Mouse (Mus musculus): ENCODE measurements around the gene Zfand3. TPM values are rescaled to one million over a fixed set of nuclear protein-coding genes. Genes with fewer than 3 reads are reported as not detected.

The Zfand3 gene
- polyA plus RNA-seq, 1 experiment from 2014 or later, result 68.1 TPM

DNA sequence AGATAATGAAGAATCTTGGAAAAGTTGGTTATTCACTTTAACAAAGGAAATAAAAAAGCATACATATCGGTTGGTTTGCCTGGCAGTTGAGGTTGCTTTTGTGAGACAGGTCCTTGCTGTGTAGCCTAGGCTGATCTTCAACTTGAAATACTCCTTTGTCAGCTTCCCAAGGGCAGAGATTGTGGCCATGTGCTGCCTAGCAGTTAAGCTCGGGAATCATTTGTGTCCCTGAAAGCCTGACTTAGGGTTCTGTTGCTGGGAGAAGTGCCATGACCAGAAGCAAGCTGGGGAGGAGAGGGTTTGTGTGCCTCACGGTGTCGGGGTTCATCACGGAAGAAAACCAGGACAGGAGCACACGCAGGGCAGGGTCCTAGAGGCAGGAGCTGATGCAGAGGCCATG is 143.8 kb downstream of the Zfand3 start:
- Histone ChIP-seq H3K4me1 (peaks cover 37% of the 10 kb centered on the region), H3K27me3 (ENCODE audit: low read depth, poor library complexity, severe bottlenecking) (no peaks in the 10 kb centered on the region), H3K27ac (replicated peaks) (peak overlapping the region; percentile 33; the same call in 1 of the 2 replicates), H3K4me3 (no peak overlapping the region), H3K9me3 (replicated peaks) (no peaks in the 10 kb centered on the region), H3K36me3 (0 out of 2 replicates have a peak, but pooled peaks cover 6% of the 10 kb centered on the region)
- 84% methylated on average over 6 of the region's 6 CpGs for WGBS
- DNase-seq (ENCODE audit: low spot score), result no peak

DNA sequence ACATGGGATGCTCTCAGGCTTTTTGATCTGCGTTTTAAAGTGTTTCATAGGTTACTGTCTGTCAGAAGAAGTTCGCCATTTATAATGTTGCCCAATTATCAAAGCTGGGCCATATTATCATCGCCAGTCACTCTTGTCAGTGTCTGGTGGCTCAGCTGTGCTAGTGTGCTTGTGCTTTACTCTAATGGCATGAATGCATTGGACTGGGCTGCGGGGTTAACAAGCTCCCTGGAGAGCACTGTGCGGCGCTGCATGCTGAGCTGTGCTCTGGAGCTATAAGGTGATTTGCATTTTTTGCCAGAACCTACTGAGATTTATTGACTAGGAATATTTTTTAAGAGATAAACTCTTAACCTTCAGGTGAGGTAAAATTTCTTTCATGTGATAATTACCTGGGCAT is 145.4 kb downstream of the Zfand3 start:
- H3K27me3 ChIP-seq (ENCODE audit: low read depth, poor library complexity, severe bottlenecking), result no peaks in the 10 kb centered on the region
- DNase-seq (ENCODE audit: low spot score), result no peak
- 0 out of 2 replicates have a peak, but pooled peaks cover 8% of the 10 kb centered on the region for H3K36me3 ChIP-seq
- H3K27ac ChIP-seq (replicated peaks), result no peak overlapping the region
- peaks cover 39% of the 10 kb centered on the region for H3K4me1 ChIP-seq
- H3K9me3 ChIP-seq (replicated peaks), result no peaks in the 10 kb centered on the region
- 91% methylated on average over 6 of the region's 6 CpGs for WGBS
- H3K4me3 ChIP-seq, result no peak overlapping the region

DNA sequence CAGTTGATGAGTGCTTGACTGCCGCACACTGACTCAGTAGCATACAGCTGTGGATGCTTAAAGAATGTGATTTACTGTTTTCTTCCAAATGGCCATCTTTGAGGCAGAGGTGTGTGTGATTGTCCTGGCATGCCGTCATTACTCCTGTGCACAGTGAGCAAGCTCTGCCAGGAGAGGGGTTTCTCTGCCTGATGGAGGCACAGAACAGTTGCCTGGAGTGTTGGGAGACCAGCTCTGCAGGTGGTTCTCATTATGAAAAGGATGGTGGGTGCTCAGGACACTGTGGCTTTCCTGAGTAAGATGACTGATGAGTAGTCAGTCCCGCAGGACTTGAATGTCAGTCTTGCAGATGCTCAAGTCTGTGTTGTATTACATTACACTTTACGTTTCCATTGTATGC is 149.6 kb downstream of the Zfand3 start:
- 90% methylated on average over 4 of the region's 4 CpGs for WGBS
- peaks cover 34% of the 10 kb centered on the region; the same call in 1 of the 2 replicates for H3K4me1 ChIP-seq
- H3K27ac ChIP-seq (replicated peaks), result no peak overlapping the region
- no peaks in the 10 kb centered on the region for H3K27me3 ChIP-seq (ENCODE audit: low read depth, poor library complexity, severe bottlenecking)
- DNase-seq (ENCODE audit: low spot score), result no peak
- 0 out of 2 replicates have a peak, but pooled peaks cover 11% of the 10 kb centered on the region for H3K36me3 ChIP-seq
- H3K4me3 ChIP-seq, result no peak overlapping the region
- no peaks in the 10 kb centered on the region for H3K9me3 ChIP-seq (replicated peaks)

DNA sequence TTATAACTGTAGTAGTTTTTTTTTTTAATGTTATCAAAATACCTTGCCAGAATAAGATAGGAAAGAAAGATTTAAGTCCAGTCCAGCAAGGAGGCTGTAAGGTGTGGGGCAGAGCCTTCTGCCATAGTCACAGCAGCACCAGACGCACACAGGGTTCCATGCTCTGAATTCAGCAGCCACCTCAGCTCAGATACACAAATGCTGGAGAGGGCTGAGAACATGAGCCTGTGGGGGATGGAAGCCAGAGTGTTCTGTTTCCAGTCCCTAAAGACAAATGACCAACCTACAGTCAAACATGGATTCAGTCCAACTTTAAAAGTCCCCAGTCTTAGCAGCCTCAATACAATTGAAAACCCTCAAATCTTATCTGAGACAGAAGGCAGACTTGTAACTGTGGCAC is 150.3 kb downstream of the Zfand3 start:
- H3K27ac ChIP-seq (replicated peaks), result no peak overlapping the region

DNA sequence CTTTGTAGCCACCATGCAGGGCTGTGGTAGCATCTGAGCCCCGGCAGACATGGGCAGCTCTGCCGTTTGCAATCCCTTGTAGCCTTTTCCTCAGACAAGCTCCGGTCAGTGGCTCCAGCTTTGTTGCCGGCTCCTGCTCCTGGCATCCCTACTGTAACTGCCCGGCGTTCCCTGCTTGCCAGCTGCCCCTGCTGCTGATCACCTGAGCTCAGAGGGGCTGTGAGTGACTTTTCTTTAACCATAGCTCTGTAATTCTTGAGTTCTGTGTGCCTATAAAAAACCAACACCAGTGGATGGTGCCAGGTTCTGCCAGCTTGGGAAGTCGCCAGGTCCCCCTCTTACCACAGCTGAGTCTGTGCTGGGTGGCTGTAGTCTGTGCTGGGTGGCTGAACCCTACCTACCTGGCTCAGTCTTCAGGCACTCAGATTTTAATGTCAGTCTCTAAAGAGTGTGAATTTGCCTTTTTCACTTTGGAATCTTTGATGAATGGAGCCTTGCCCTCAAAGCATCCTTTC is 150.9 kb downstream of the Zfand3 start:
- peaks cover 28% of the 10 kb centered on the region; the same call in 1 of the 2 replicates for H3K4me1 ChIP-seq
- H3K9me3 ChIP-seq (replicated peaks), result no peaks in the 10 kb centered on the region
- 85% methylated on average over 7 of the region's 7 CpGs for WGBS
- H3K27me3 ChIP-seq (ENCODE audit: low read depth, poor library complexity, severe bottlenecking), result no peaks in the 10 kb centered on the region
- no peak overlapping the region for H3K4me3 ChIP-seq
- no peak for DNase-seq (ENCODE audit: low spot score)
- no peak overlapping the region for H3K27ac ChIP-seq (replicated peaks)
- H3K36me3 ChIP-seq, result 0 out of 2 replicates have a peak, but pooled peaks cover 11% of the 10 kb centered on the region

More for the DNA sequence above, 150.3 kb downstream of the Zfand3 start:
- 87% methylated on average over 1 of the region's 1 CpGs for WGBS
- Histone ChIP-seq H3K27me3 (ENCODE audit: low read depth, poor library complexity, severe bottlenecking) (no peaks in the 10 kb centered on the region), H3K4me3 (no peak overlapping the region), H3K36me3 (0 out of 2 replicates have a peak, but pooled peaks cover 11% of the 10 kb centered on the region), H3K4me1 (peaks cover 29% of the 10 kb centered on the region; the same call in 1 of the 2 replicates), H3K9me3 (replicated peaks) (no peaks in the 10 kb centered on the region)
- no peak for DNase-seq (ENCODE audit: low spot score)

DNA sequence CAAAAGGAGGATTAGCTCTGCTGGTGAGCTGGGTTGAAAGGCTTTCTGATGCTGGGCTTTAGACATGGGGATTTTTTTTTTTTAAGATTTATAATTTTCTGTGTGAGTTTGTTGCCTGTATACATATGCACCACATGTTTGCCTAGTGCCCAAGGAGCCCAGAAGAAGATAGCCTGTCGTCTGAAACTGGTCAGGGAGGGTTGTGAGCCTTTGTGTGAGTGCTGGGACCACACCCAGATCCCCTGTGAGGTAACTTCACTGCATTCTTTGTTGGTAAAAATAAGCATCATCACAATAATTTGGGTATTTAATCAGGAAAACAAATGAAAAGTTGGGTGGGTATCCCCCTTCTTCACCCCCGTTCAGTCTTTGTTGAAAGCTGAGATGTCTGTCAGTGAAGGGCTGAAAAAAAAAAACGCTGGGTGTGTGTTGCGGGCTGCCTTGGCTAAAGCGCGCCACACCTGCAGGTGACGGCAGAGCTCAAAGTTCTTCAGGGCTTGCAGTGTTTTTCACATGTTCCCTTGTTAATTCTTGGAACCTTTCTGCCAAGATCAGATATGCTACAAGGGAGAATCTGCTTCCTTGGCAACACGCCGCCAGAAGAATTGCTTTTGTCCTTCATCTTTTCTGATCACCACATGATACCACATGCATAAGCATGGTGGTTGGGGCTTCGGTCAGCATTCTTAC is 154.0 kb downstream of the Zfand3 start:
- Histone ChIP-seq H3K36me3 (0 out of 2 replicates have a peak, but pooled peaks cover 5% of the 10 kb centered on the region), H3K27me3 (ENCODE audit: low read depth, poor library complexity, severe bottlenecking) (no peaks in the 10 kb centered on the region), H3K4me3 (no peak overlapping the region), H3K27ac (replicated peaks) (no peak overlapping the region), H3K9me3 (replicated peaks) (no peaks in the 10 kb centered on the region), H3K4me1 (peaks cover 28% of the 10 kb centered on the region; the same call in 1 of the 2 replicates)
- no peak for DNase-seq (ENCODE audit: low spot score)
- WGBS, result 80% methylated on average over 10 of the region's 10 CpGs

DNA sequence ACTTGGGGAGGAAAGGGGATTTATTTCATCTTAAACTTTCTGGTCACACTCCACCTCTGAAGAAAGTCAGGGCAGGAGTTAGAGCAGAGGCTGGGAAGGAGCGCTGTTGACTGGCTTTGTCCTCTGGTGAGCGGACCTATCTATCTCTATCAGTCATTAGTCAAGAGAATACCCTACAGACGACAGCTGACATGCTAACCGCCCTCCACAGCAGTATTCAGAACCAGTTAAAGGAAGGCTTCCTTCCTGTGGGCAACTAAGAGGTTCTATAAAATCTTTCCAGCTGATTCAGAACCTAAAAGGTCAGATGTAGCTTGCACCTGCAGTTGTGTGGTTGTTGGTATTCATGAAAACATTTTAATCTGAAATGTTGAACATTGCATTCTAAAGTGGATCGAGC is 154.8 kb downstream of the Zfand3 start:
- H3K4me3 ChIP-seq, result no peak overlapping the region
- no peaks in the 10 kb centered on the region for H3K27me3 ChIP-seq (ENCODE audit: low read depth, poor library complexity, severe bottlenecking)
- H3K4me1 ChIP-seq, result peaks cover 32% of the 10 kb centered on the region; the same call in 1 of the 2 replicates
- no peak for DNase-seq (ENCODE audit: low spot score)
- no peak overlapping the region for H3K27ac ChIP-seq (replicated peaks)
- 86% methylated on average over 5 of the region's 5 CpGs for WGBS
- H3K36me3 ChIP-seq, result 0 out of 2 replicates have a peak, but pooled peaks cover 3% of the 10 kb centered on the region
- H3K9me3 ChIP-seq (replicated peaks), result no peaks in the 10 kb centered on the region

DNA sequence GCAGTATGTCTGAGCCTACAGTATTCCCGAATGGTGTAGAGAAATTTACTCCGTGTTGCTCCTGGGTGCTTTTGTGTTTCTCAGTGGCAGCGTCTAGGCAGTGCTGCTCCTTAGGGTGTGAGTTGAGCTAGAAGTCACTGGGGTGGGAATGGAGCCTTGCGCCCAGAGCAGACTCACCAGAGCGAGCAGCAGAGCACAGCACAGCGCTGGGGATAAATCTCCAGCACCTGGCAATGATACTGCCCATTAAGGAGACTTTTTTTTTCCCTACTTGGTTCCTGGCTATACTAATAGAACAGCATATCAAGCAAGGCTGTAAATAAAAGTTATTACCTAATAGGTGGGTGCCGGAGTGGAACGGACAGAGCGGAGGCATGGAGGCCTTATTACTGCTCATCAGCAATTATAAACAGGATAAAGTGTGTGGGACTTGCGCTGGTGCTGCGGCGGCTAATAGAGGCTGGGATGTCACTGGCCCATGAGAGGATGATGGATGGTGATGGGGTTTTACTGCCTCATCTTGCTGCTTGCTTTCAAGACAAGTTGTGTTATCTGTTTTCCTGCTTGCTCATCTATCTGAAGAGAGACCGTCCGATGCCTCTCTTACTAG is 156.4 kb downstream of the Zfand3 start:
- no peak overlapping the region for H3K27ac ChIP-seq (replicated peaks)
- DNase-seq (ENCODE audit: low spot score), result no peak
- 96% methylated on average over 14 of the region's 14 CpGs for WGBS

DNA sequence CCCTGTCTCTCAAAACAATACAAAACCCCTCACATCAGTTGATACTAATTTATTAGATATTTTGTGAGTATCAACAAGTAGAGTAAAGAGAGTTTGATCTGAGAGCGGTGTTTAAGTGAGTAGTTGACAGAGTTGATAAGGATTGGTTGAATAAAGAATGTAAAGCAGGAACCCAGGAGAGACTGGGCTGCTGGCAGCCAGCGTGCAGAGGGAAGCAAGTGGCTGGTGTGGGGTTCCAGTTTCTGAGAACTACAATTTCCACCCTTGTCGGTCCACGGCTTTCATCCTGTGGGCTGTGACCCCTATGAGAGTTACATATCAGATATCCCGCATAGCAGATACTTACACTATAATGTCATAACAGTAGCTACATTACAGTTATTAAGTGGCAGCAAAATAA is 158.4 kb downstream of the Zfand3 start:
- Histone ChIP-seq H3K4me1 (peaks cover 19% of the 10 kb centered on the region), H3K4me3 (no peak overlapping the region), H3K27me3 (ENCODE audit: low read depth, poor library complexity, severe bottlenecking) (no peaks in the 10 kb centered on the region), H3K27ac (replicated peaks) (no peak overlapping the region), H3K9me3 (replicated peaks) (no peaks in the 10 kb centered on the region), H3K36me3 (peaks cover 3% of the 10 kb centered on the region; the same call in 1 of the 2 replicates)
- DNase-seq (ENCODE audit: low spot score), result no peak
- 94% methylated on average over 5 of the region's 5 CpGs for WGBS

More for the DNA sequence above, 156.4 kb downstream of the Zfand3 start:
- Histone ChIP-seq H3K4me3 (no peak overlapping the region), H3K4me1 (peaks cover 31% of the 10 kb centered on the region), H3K9me3 (replicated peaks) (no peaks in the 10 kb centered on the region), H3K36me3 (no peaks in the 10 kb centered on the region), H3K27me3 (ENCODE audit: low read depth, poor library complexity, severe bottlenecking) (no peaks in the 10 kb centered on the region)

DNA sequence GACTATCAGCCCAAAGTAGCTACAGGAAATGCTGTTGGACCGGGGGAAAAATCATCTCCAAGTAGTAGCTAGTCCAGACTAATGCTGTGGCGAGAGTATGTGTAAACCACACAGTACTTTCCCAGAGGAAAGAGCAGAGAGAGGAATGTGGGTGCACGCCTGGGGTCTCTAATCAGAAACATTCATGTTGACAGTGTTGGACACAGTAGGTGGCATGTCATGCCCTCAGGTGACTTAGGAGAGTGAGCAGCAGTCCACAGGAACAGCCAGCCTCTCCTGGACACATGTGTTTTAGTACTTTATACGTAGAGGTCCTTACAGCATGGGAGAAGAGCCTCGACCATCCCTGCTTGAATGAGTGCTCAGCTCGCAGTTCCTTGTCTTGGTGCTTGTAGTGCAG is 159.3 kb downstream of the Zfand3 start:
- H3K27ac ChIP-seq (replicated peaks), result no peak overlapping the region
- H3K36me3 ChIP-seq, result peaks cover 5% of the 10 kb centered on the region; the same call in 1 of the 2 replicates
- no peaks in the 10 kb centered on the region for H3K27me3 ChIP-seq (ENCODE audit: low read depth, poor library complexity, severe bottlenecking)
- no peaks in the 10 kb centered on the region for H3K9me3 ChIP-seq (replicated peaks)
- DNase-seq (ENCODE audit: low spot score), result no peak
- WGBS, result 80% methylated on average over 6 of the region's 6 CpGs
- H3K4me1 ChIP-seq, result peaks cover 11% of the 10 kb centered on the region
- no peak overlapping the region for H3K4me3 ChIP-seq

DNA sequence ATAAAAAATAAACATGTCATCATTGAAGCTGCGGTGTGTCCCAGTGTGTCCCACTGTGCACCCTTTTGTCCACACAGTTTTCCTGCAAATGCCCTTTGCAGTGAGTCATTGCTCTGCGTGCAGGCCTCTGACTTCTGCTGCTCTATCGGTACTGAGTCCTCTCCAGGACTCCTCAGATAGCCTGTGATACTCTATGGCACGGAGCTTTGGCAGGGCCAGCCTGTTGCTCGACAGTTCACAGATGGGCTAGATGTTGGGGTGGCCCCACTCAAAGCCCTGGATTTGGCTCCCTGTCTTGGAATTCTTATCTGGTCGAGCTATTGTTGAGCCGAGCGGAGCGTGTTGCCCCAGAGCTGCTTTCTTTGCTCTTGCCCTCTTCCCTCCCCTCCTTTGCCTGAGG is 160.3 kb downstream of the Zfand3 start:
- no peak overlapping the region for H3K4me3 ChIP-seq
- DNase-seq (ENCODE audit: low spot score), result no peak
- H3K36me3 ChIP-seq, result peaks cover 11% of the 10 kb centered on the region
- H3K27me3 ChIP-seq (ENCODE audit: low read depth, poor library complexity, severe bottlenecking), result no peaks in the 10 kb centered on the region
- 71% methylated on average over 9 of the region's 9 CpGs for WGBS
- H3K4me1 ChIP-seq, result peaks cover 10% of the 10 kb centered on the region
- no peak overlapping the region for H3K27ac ChIP-seq (replicated peaks)
- H3K9me3 ChIP-seq (replicated peaks), result no peaks in the 10 kb centered on the region

DNA sequence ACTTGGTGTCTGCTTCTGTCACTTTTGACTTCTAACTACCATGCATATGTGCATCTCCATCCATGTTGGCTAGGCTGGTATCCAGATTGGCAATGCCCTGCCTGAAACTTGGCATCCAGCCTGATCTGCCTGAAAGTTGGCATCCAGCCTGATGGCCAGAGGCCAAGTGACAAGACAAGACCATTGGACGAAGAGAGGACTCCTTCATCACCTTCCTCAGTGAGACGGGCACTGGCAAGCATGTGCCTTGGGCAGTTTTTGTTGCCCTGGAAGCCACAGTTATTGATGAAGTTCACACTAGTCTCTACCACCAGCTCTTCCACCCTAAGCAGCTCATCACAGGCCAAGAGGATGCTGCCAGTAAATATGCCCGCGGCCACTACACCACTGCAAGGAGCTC is 172.9 kb downstream of the Zfand3 start:
- no peak overlapping the region for H3K27ac ChIP-seq (replicated peaks)
- H3K36me3 ChIP-seq, result peaks cover 11% of the 10 kb centered on the region
- DNase-seq (ENCODE audit: low spot score), result no peak
- no peaks in the 10 kb centered on the region for H3K4me1 ChIP-seq
- WGBS, result 98% methylated on average over 4 of the region's 4 CpGs
- no peaks in the 10 kb centered on the region for H3K9me3 ChIP-seq (replicated peaks)
- H3K27me3 ChIP-seq (ENCODE audit: low read depth, poor library complexity, severe bottlenecking), result no peaks in the 10 kb centered on the region
- no peak overlapping the region for H3K4me3 ChIP-seq

DNA sequence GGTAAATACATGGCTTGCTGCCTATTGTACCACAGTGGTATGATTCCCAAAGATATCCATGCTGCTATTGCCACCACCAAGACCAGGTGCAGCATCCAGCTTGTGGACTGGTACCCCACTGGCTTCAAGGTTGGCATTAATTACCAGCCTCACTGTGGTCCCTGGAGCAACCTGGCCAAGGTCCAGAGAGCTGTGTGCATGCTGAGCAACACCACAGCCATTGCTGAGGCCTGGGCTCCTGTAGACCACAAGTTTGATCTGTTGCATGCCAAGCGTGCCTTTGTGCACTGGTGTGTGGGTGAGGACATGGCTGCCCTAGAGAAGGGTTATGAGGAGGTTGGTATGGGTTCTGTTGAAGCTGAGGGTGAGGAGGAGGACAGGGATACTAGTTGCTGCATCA is 173.9 kb downstream of the Zfand3 start:
- H3K4me1 ChIP-seq, result no peaks in the 10 kb centered on the region

More for the DNA sequence above, 173.9 kb downstream of the Zfand3 start:
- no peak overlapping the region for H3K27ac ChIP-seq (replicated peaks)
- no peaks in the 10 kb centered on the region for H3K9me3 ChIP-seq (replicated peaks)
- DNase-seq (ENCODE audit: low spot score), result no peak
- no peaks in the 10 kb centered on the region for H3K27me3 ChIP-seq (ENCODE audit: low read depth, poor library complexity, severe bottlenecking)
- H3K36me3 ChIP-seq, result peaks cover 11% of the 10 kb centered on the region
- WGBS, result 88% methylated on average over 1 of the region's 1 CpGs
- H3K4me3 ChIP-seq, result no peak overlapping the region

Measured in midbrain, embryonic 10.5 days (tissue).